Mouse (Mus musculus) erythroid progenitor cell, adult 5-6 weeks (primary cell): Measurements from ENCODE around the gene Atg2b. TPM values are rescaled to one million over a fixed set of nuclear protein-coding genes. Genes with fewer than 3 reads are reported as not detected.

Experiments
- ATAC-seq: replicated peaks from 2 replicates; pipeline ENCODE4 v1.8.0; 2016; ENCODE audit warnings: moderate number of reproducible peaks, mild to moderate bottlenecking, moderate TSS enrichment, inconsistent platforms; ENCODE audit not compliant: poor library complexity, low FRiP score, severe bottlenecking
- total RNA-seq, 2 experiments: library from RNA; stranded (forward) in 1 of 2; stranded (reverse) in 1 of 2; fragments of 150-400 nt in 1 of 2; fragments of 186-747, 209-891 nt in 1 of 2; gene quantifications; 2 replicates each; pipeline versions ENCODE4 v1.2.3 to v1.2.4; 2015 to 2017; ENCODE audit warnings: low replicate concordance in 2 of 2

Atg2b gene
- total RNA-seq (2015; ENCODE audit: low replicate concordance) (18.4 and 23.8 TPM in 2 replicates), total RNA-seq (2017; ENCODE audit: low replicate concordance) (17.7 and 22.2 TPM in 2 replicates)

DNA sequence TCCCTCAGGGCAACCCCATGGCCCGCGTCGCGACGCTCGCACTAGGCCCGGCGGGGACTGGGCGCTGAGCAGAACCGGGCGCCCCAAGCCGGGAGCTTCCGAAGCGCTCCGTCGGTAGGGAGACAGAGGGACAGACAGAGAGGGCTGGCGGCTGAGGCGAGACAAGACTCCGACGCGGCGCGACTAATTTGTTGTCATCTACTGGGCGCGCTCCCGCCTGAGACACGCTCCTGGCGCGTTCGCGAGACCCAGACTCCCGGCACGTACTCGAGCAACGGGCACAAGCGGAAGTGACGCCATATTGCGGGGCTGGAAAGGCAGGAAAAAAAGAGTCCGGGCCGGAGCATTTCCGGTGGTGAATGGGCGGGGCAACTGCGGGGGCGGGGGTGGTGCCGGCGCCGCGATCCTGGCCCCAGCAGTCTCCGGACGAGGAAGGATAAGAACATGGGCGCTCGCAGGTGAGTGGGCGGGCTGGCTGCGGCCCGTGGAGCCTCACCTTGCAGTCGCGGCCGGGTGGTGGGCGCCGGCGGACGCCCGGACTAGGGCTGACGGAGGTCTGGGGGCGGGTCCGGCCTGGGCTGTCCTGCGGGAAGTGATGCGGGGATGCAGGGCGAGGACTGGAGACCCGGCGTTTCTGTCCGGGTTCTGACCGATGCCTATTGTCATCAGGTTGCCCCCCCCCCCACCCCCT lies at the start of gene Atg2b:
TSS of gene Atg2b (minus strand) at position 211 of the 691 bp plus-strand sequence.
- peak; percentile 90 for ATAC-seq

DNA sequence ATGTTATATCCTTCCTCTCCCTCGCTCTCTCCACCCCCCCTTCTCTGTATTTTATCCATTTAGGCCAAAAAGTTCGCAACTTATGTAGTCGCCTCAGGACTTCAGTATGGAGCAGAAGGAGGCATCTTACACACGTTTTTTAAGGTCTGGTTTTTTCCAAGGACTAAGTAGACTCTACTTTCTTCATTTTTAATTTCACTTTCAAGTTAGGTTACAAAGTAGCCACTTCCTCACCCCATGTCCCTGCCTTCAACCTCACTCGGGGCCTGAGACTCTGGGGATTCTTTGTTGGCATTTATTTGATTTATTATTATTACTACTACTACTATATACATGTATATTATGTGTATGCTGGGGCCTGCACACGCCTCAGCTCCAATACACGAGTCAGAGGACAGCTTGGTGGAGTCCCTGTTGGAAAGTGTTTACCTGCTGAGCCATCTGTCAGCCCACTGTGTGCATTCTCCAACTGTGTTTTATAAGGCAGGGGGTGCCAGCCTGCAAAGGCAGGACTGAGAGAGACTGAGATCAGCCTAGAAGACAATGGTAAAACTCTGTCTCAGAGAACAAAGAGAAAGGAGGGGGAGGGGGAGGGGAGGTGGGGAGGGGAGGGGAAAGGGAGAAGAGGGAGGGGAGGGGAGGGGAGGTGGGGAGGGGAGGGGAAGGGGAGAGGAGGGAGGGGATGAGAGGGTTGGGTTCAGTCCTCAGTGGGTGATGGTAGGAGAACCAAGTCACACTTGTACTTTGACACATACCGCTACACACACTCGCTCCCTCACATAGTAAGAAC lies 48.6 kb upstream of the Atg2b start:
- ATAC-seq, result no peak

DNA sequence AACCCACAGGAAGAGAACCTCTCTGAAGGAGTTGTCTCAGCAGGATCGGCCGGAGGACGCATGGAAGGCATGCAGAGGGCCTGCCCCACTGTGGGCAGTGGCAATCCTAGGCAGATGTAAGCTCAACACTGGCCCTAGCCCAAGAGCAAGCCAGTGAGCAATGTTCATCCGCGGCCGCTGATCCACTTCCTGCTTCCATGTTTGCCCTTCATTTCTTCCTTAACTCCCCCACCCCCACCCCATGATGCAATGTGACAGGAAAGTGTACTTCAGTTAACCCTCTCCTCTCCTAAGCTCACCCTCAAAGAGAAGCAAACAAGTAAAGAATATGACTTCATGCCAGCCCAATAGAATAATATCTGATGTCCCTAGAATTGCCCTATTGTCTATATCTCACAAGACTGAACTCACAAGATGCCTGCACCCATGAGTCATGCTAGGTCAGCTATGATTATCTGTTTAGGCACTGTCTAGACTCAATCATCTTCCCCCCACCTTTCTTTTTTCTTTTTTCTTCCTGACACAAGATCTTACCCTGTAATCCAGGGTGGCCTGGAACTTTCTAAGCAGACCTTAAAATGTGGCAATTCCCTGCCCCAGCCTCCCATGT lies 45.9 kb upstream of the Atg2b start:
- no peak for ATAC-seq

- ATAC-seq, result peak; percentile 36
Observed at GRCm38 (mm10) chr12:105727964-105728363, 43.0 kb upstream of the Atg2b start.

GRCm38 (mm10) chr12:105727268-105727667 lies 42.3 kb upstream of the Atg2b start:
- peak; percentile 79 for ATAC-seq

GRCm38 (mm10) chr12:105725736-105726135 lies 40.7 kb upstream of the Atg2b start:
- ATAC-seq, result no peak

DNA sequence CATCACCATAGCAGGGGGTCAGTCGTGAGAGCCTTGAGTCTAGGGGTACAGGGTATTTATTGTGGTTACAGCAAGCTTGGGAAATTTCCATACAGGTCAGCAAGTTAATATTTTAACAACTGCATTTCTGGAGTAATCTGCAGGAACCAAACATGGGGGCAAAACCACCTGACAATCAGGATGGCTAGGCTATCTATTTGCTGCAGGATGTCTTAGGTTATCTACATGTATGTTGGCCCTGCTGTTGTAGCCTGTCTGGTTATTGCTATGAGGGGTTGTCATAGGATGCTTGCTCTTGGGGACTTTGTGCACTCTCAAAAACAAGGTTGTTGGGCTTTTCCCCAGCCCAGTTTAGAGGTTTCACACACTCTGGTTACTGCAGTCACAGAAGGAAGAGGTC lies 39.6 kb upstream of the Atg2b start:
- ATAC-seq, result no peak

- ATAC-seq, result peak; percentile 64; the same call in 1 of the 2 replicates
Observed at GRCm38 (mm10) chr12:105722657-105723056, 37.6 kb upstream of the Atg2b start.

DNA sequence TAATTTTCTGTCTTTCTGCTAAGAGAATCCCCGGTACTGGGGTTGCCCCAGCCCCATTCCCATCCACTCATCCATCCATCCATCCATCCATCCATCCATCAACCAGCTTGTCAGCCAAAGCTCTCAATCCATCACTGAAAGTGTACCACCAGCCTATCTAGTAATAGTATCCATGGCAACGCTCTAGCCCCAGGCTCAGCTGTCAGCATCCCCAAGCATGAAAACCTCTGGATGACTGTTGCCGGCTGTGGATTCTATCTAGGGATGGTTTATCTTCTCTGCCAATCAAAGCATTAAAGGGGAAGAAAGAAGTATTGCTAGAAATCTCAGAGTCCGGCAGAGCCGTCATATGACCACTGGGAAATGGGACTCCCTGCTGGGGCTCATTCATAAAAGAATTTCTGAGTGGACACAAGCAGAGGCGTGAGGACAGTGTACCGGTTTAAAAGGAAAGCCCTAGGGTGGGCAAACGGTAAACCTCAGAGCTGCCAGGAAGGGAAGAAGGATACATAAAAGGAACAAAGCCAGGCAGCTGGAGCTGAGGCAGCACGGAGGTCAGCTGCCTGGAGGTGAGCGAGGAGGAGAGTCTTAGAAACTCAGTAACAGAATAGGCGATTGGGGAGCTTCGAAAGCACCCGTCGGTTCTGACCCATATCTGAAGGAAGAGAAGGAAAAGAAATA lies 36.6 kb upstream of the Atg2b start:
- ATAC-seq, result no peak

DNA sequence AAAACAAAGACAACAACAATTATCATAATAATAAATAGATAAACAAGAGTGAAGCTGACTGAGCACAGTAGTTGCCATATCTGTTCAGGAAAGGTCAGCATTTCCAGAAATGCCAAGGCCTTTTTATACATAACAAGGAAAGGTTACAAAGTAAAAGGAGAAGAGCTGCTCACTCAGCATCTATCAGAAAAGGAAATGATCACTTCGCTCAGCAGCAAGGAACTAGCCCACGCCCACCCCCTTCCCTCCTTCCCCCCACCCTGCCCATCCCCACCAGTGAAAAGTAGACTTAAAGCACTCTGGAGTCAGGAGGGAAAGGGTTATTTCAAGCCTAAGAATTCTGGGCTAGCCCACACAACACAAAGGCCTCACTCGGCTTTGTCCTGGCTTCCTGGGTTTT lies 35.2 kb upstream of the Atg2b start:
- no peak for ATAC-seq

GRCm38 (mm10) chr12:105718616-105719015 lies 33.6 kb upstream of the Atg2b start:
- peak; percentile 63 for ATAC-seq

DNA sequence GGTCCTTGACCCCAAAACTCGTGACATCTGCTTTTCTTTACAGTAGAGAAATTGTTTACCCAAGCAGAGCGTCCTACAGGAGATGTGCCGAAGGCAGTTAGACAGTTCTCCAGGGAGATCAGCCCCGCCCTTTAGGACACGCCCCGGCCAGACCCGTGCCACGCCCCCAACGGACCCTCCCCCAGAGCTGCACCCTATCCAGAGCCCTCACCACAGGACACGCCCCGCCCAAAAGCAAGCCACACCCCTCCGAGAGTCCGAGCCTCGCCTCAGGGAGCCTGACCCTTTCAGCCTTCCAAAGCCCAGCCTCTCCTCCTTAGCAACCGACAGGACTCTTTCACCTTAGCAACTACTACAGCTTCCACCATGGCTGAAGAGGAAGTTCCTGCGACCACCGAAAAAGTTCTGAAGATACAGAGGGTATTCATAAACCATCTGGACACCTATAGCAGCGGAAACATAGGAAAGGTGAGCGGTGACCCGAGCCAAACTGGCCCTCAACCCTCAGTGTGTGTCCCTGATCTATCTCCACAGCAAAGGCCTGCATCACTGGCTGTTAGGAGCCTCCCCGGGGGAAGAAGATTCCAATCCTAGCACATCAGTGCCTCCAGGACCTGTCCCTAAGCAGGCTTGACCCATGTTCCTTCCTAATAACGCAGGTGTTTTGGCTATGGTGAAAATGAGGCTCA lies 20.9 kb upstream of the Atg2b start, which contains the start of gene Ak7:
TSS of gene Ak7 (plus strand) at position 178 of the 689 bp plus-strand sequence.
- peak; percentile 97 for ATAC-seq

GRCm38 (mm10) chr12:105700433-105700832 lies 15.4 kb upstream of the Atg2b start:
- ATAC-seq, result no peak

- no peak for ATAC-seq
Observed at GRCm38 (mm10) chr12:105697104-105697780, 12.2 kb upstream of the Atg2b start.

GRCm38 (mm10) chr12:105695848-105696247 lies 10.8 kb upstream of the Atg2b start:
- ATAC-seq, result no peak

DNA sequence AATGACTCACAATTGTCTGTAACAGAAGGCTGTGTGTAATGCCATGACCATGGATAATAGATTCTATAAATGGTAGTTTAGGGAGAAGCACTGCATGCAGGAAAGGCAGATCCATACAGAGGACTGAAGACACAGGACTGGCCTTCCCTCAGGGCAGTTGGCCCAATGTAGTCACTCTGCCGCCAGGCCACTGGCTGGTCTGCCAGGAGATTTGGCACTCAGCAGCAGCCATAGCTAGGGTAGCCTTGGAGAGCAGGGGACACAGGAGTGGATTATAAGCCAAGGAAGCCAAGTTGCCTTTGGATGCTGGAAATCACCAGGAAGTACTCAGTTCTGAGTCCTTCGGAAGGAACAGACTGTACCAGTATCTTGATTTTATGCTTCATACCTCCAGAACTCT lies 9.0 kb upstream of the Atg2b start:
- ATAC-seq, result no peak

GRCm38 (mm10) chr12:105689435-105689834 lies 4.4 kb upstream of the Atg2b start:
- no peak for ATAC-seq

DNA sequence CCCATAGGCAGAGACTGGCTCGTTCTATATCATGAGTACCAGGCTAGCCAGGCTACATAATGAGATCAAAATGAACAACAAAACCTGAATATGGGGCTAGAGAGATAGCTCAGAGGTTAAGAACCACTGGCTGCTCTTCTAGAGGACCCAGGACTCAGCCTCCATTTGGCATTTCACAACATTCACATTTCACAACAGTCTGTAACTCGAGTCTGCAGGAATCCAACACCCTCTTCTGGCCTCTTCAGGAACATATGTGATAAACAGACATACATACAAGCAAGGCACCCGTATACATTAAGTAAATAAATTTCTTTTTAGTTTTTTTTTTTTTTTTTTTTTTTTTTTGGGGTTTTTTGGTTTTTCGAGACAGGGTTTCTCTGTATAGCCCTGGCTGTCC lies 3.5 kb upstream of the Atg2b start:
- no peak for ATAC-seq

GRCm38 (mm10) chr12:105687416-105687815 lies 2.4 kb upstream of the Atg2b start:
- no peak for ATAC-seq
